Mouse (Mus musculus): ENCODE data around the gene Lmx1a.

Gene Lmx1a

DNA sequence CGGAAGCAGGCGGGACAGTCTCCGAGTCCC, at the start of gene Lmx1a:
Gene Lmx1a, plus strand, starts transcription at position 6 of the 30 bp plus-strand sequence.
- DNase-seq = no peak

GRCm38 (mm10) chr1:167644866-167645537, 44.0 kb upstream of the Lmx1a start:
- DNase-seq = peak; percentile 95 to 97

DNA sequence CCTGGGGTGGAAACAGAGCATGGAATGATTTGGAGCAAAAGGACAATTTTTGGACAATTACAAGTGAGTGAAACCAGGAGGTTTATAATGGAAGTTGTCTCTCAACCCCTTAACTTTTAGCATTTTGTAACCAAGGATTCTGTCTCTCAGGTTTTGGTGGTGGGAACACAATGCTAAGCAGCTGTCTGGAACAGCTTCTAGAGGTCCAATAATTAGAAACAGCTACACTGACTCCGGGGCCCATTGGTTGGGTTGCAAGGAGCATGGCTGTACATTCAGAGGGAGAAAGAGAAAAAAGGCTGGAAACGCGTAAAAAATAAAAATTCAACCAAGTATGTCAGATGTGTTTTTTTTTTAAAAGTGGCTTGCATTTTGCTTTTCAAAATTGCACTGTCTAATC, 40.4 kb upstream of the Lmx1a start:
- no peak for DNase-seq

DNA sequence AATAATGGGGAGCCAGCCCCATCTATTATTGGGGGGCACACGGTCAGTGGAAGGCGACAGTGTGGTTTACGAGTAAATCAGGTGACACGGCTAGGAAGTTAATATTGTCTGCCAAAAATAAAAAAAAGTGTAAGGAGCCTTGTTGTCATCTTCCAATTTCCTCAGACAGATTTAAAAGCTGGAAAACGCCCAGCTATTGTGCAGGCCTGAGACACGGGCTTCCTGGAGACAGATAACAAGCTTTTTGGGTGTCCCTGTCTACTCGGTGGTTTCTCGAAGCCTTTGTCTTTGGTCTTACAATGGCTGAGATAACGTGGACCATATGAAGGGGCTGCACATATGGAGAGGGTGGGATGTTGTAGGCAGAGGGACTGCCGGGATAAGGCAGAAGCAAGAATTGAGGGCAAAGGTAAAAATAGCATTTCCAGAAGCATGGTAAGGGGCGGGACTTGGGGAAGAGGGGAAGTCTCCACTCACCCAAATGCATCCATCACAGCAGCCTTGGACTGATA, 39.9 kb upstream of the Lmx1a start:
- DNase-seq = no peak

DNA sequence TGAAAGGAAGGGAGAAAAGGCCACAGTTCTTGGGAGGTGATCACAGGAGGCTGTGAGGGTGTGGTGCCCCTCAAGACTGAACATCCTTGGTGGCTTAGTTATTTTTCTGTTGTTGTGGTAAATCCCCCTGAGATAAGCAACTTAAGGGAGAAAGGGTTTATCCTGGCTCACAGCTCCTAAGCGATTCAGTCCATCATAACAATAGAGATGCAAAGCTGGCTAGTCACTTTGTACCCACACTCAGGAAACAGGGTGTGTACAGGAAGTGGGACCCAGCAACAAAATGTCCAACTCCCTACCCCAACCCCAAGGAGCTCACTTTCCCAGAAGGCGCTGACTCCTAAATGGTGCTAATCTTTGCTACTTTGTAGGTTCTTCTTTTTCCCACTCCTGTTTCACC, 36.7 kb upstream of the Lmx1a start:
- DNase-seq = no peak

GRCm38 (mm10) chr1:167659065-167659464, 30.0 kb upstream of the Lmx1a start:
- DNase-seq = no peak

DNA sequence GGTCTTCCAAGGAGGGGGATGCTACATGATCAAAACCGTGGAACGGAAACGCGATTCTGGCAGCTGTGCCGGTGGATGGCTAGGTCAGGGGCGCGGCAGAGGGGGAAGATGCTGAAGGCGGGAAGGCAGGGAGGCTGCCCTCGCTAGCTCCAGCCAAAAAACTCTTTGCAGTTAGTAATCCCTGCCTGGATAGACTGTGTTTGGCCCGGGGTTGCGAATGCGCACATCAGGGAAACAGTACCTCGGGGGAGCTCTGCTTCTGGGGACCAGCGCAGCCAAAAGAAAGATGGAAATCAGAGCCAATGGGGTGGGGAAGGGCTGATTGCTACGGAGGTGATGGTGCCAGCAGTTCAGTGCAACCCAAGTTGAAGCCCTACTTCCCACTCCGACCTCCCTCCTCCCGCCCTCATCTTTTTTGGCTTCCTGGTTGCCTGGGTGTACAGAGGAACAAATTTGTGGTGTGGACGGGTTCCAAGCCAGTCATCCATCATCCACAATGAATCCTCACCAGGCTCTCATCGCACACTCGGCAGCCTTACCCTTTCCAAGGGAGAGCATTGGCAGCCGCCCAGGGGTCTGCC, 28.4 kb upstream of the Lmx1a start:
- DNase-seq = peak; percentile 83 to 90

DNA sequence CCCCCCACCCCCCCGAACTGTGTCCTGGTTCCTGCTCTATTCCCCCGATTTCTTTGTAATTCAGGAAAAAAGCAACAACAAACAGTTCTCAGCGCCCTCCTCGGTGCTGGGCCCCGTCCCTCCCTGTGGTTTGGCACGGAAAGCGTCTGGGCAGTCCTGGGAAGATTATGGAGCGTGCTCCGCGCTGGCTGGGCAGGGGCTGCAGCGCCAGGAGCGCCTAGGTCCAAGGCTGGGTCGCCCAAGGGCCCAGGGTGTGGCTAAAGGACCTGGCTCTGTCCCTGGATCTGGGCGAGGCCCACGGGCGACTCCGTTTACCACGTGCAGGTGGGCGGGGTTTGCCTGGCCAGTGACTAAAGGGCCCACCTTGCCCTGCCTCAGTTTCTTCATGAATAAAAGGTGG, 27.9 kb upstream of the Lmx1a start:
- no peak for DNase-seq

DNA sequence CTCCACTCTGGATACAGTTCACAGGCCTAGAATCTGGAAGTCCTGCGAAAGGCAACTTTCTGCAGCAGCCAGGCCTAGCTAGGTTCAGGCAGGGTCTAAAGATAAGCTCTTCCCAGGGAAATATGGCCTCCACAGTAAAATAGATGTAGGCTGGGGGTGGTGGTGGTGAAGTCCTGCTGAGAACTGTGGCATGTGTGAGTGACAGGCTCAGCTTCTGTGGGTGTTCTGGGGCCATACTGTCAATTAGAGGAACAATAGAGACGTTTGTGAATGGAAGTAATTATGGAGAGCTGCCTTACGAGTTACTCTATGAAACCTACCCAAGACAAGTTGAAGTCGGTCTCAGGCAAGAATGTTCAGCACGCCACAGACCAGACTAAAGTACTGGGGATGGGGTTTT, 25.9 kb upstream of the Lmx1a start:
- no peak for DNase-seq

DNA sequence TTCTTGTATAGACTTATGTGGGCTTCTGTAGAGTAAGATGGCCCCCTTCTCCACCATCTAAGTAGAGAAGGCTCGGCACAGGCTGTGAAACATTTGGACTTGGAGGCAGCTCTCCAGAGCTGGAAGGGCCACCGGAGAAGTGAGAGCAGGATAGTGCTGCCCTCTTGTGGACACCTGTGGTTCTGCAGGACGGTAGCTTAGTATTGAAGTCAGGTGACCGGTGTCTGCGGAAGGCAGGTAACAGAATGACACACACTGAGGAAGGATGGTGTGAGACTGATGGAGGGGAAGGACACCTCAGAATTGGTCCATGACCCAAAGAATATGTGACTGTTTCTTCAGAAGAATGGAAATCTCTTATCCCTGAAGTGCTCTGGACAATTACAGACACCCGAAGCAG, 19.2 kb upstream of the Lmx1a start:
- DNase-seq = peak; percentile 84 to 90

DNA sequence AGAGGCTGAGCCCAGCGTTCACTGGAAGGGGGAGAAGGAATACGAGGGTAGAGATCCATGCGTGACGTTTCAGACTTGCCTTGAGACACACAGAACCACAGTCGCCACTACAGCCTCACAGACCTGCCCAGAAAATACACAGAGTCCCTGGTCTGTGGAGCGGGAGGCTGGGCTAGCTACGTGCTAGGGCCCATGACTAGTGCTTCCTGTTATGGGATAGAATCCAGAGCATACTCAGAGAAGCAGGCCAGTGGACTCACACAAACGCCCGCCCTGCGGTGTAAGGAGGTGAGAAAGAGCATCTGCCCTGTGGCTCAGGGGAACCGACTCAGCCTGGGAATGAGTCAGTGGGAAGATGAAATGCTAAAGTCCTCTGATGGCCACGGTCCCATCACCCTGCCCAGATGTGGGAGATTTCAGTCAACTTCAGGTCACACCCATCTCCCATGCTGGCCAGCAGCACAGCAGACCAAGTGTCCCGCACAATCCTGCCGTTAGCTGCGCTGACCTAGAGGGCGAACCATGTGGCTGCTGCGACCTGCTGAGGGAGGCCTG, 16.5 kb upstream of the Lmx1a start:
- no peak for DNase-seq

DNA sequence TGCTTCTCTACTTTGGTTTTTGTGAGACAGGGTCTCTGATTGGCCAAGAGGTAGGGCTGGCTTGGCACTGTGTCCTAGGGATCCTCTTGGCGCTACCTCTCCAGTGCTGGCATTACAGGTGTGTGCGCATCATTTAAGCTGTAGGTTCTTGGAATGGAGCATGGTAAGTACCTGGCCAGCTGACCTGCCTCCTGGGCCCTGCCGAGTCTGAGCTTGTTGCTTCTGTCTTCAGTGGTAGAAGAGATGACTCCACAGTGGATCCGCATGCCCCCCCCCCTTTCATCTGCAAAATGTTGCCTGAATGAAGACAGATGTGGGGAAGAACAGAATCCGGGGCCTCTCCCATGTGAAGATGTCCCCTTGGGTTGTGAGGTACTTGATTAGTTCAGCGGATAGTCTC, 10.0 kb upstream of the Lmx1a start:
- no peak for DNase-seq

- DNase-seq = no peak
Measured at GRCm38 (mm10) chr1:167688001-167688346, 1.1 kb upstream of the Lmx1a start.

- DNase-seq = peak; percentile 45 to 47
Measured at GRCm38 (mm10) chr1:167688347-167689231, 448 bp upstream of the Lmx1a start.

DNA sequence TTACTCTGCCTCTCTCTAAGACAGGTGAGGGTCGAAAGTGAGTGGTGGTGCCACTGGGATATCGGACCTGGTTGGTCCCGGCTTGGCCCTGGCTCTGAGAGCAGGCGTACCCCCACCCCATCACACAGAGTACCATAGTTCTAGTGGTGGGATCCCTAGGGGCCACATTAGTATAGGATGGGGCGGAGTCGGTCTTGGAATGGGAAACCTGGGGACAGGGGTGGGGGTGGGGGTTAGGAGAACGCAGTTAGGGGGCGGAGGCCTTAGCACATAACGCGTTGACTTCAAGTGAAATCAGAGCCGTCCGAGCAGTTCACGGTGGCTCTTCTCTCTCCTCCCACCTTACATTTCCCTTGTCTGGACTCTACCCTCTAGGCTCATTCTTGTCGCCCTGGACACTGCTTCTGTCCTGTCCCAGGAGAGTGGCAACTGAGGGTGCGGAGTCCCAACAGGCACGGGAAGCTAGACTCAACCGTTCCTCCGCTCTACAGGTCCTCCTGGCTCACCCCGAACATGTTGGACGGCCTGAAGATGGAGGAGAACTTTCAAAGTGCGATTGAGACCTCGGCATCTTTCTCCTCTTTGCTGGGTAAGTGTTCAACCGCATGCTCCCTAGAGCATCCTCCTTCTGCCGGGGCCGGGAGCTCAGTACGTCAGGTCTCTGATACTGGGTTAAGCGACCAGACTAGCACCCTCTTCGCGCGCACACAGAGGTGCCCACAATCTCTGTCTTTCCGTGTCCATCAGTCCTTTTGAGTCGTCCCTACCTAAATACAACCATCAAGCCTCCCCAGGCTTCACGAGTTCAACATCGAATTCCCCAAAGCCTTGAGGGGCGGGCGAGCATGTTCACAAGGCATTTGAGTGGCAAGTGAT, 463 bp downstream of the Lmx1a start:
- DNase-seq = peak; percentile 8 to 21

DNA sequence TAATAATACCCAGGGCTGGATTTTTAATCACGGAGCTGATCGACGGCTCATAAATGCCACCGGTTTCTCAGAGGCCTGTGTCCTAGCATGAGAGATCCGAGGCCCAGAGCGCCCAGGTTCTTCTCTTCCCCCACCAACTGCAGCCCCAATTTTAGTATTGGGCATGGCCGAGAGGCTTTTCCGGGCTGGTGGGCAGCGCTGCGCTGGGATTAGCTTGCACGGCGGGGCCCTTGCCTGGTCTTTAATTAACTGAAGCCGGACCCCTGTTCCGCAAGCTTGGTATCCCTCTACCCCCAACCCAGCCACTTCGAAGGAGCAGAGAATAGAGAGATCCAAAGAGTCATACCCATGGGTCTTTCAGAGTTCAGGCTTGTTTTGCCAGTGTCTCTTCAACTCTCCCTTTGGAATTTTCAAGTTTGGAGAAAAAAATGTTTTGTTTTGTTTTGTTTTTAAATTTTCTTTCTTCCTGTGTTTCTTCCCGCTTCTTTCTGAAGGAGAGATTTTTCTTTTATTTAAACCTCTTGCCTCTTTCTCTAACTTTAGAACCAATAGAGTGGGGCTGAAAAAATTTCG, 1.2 kb downstream of the Lmx1a start:
- DNase-seq = peak; percentile 30 to 34

DNA sequence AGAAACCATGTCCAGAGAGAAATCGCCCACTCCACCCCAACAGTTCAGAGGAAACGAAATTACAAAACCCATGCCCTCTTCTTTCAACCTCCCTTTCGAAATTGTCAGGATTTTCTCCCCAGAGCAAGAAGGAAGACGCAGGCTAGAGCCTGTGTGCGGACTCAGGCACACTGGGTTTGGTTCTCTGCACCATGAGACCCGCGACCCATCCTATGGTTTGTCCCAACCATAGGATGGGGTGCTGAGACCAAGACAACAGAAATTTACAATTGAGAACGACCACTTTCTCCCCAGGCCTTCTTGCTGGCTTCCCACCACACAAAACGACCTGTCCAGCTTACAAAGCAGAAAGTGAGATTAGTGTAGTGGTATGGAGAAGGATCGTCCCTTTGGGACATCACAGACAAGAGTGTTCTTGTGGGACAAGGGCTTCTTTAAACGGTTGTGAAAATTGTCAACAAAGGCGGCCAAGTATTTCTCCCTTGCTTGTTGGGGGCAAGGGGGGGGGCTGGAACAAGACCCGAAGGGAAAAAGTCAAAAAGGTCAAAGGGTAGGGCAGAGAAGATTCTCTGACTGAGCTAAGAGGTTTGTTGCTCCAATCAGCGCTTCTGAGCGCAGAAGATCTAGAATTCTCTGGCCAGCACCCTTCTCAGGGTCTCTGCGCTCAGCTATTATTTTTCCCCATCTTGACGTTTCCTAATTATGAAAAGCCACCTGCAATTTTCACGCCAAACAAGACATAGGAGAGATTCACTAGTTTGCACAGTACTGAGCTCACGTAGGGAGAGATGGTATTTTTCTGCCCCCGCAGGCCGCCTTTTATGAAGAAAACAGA, 1.9 kb downstream of the Lmx1a start:
- peak; percentile 7 to 41 for DNase-seq

DNA sequence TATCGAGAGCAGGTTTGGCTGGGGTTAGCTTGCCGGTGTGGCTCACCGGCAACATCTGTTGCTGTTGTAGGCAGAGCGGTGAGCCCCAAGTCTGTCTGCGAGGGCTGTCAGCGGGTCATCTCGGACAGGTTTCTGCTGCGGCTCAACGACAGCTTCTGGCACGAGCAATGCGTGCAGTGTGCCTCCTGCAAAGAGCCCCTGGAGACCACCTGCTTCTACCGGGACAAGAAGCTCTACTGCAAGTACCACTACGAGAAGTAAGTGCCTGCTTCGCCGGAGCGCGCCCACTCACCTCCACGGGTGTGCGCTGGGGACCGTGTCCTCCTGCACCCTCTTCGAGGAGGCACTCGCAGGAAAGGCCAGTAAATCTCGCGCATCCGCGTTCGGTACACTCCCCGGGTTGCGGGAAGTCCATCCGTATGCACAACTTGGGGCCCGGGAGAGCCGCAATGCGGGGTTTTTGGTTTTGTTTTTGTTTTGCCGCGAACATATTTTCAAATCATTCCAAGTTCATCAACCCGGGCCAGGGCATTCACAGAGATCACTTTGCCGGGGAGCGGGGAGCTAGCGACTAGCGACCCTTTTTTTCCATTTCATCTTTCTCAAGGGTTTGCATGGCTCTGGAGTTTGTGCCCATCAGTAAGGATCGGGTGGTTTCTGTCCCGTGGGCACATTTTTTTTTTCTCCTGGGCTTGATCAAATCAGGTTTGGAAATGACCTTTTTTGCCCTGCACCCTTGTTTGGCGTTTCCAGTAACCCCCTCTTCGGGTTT, 3.1 kb downstream of the Lmx1a start:
- peak; percentile 30 to 39 for DNase-seq

DNA sequence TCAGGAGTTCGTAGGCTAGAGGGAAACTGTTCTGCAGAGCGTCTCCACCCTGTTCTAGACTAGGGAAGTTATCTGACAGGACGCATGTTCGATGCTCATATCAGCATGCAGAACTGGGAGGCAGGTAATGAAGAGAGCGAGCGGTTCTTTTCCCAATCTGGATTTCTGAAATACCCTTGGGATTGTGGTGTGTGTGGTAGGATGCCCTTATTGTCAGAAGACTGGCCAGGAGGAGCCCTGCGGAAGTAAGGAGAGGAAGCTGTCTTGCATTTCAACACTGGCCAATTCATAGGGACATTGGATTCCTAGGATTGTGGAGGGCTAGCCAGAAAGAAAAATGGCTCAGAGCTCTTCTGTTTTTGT, 3.6 kb downstream of the Lmx1a start:
- peak; percentile 3 to 23 for DNase-seq

- DNase-seq = no peak
Measured at GRCm38 (mm10) chr1:167693499-167694240, 4.6 kb downstream of the Lmx1a start.

All from cerebellum, postnatal 10 days (tissue).